ENCODE assay signal across 8 mouse cellular contexts in the genomic region with DNA sequence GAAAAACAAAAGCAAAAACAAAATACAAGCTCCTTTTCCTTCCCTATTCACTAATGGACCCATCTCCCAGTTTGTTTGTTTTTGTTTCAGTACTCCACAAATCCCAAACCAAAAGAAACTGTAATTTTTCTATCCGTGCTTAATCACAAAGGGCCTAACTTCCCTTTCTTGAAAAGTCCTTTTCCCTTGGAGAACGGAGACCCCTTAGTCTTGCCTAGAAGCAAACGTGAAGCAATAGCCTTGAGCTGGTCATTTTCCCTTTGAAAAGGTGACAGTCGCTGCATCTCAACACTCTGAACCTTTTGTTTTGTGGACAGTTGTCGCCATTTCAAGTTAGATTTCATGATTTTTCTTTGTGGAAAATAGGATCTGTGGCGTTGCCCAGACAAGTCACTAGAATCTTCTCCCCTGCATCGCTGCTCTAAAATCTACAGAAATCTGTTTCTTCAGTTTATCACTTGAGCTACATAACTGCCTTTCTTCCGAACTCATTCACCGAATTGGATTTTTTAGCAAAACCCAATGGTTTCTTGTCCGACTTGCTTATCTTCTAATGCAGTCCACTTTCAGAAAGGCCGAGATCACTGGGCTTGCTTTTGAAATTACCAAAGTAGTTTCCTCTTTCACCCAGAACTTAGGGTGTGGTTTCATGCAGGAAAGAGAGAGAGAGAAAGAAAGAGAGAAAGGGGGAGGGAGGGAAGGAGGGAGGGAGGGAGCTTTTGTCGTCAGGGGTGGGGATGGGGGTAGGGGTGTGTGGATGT. TPM values are rescaled to one million over a fixed set of nuclear protein-coding genes. Genes with fewer than 3 reads are reported as not detected.
A peak's percentile ranks its signal among the peaks of the same experiment; 100 is the strongest.
DNase-seq lines count a peak whose midpoint lies in the region; ATAC-seq lines count a peak whose summit lies in the region.

No protein-coding gene starts in this region.

- H3K4me3 ChIP-seq in heart, embryonic 16.5 days (ENCODE audit: low read length), result peak overlapping the region; percentile 90
- H3K4me3 ChIP-seq in hindbrain, embryonic 12.5 days, result peak overlapping the region; percentile 86
- peak overlapping the region; percentile 97 for H3K4me3 ChIP-seq in midbrain, embryonic 10.5 days

- H3K4me2 ChIP-seq in heart, embryonic 16.5 days (ENCODE audit: low read depth, low read length), result peak overlapping the region; percentile 79
- H3K4me2 ChIP-seq in hindbrain, embryonic 12.5 days (replicated peaks), result peak overlapping the region; percentile 69

- H3K9ac ChIP-seq in heart, embryonic 16.5 days (ENCODE audit: low read length), result peak overlapping the region; percentile 90
- H3K9ac ChIP-seq in hindbrain, embryonic 12.5 days, result peak overlapping the region; percentile 89

- peaks cover 17% of the 10 kb centered on the region for H3K4me1 ChIP-seq in heart, embryonic 16.5 days (ENCODE audit: control insufficient read depth, insufficient read depth, low read length)
- H3K4me1 ChIP-seq in hindbrain, embryonic 12.5 days, result peaks cover 14% of the 10 kb centered on the region
- H3K4me1 ChIP-seq in midbrain, embryonic 10.5 days, result peaks cover 47% of the 10 kb centered on the region

- DNase-seq in heart, adult 9 months (ENCODE audit: low spot score in 2 of 2), result no peak
- DNase-seq in ZHBTc4 (ENCODE audit: low read depth, low spot score), result peak; percentile 15
- DNase-seq in midbrain, embryonic 10.5 days (ENCODE audit: low spot score), result peak; percentile 27
- no peak for DNase-seq in frontal cortex, adult 2 months (ENCODE audit: extremely low spot score in 1 of 2, low spot score in 1 of 2)
- no peak for DNase-seq in cerebellum, adult 9-10 months
- no peak for DNase-seq in kidney, adult 18-20 months

- peak overlapping the region; percentile 99 for H3K27ac ChIP-seq in heart, embryonic 16.5 days (ENCODE audit: low read length)
- peak overlapping the region; percentile 93 for H3K27ac ChIP-seq in hindbrain, embryonic 12.5 days
- H3K27ac ChIP-seq in midbrain, embryonic 10.5 days (replicated peaks), result peak overlapping the region; percentile 97

- ATAC-seq in heart, embryonic 16.5 days (replicated peaks; ENCODE audit: extremely low read depth, insufficient read depth, low FRiP score), result peak; percentile 8; the same call in 1 of the 2 replicates
- peak; percentile 3; the same call in 1 of the 2 replicates for ATAC-seq in hindbrain, embryonic 12.5 days (ENCODE audit: low FRiP score)

- H3K9me3 ChIP-seq in heart, embryonic 16.5 days (replicated peaks; ENCODE audit: control insufficient read depth, low read length), result no peaks in the 10 kb centered on the region
- no peaks in the 10 kb centered on the region for H3K9me3 ChIP-seq in hindbrain, embryonic 12.5 days (replicated peaks)
- no peaks in the 10 kb centered on the region for H3K9me3 ChIP-seq in midbrain, embryonic 10.5 days (replicated peaks)

- peaks cover 10% of the 10 kb centered on the region for H3K36me3 ChIP-seq in heart, embryonic 16.5 days (ENCODE audit: control insufficient read depth, insufficient read depth)
- peaks cover 6% of the 10 kb centered on the region; the same call in 1 of the 2 replicates for H3K36me3 ChIP-seq in hindbrain, embryonic 12.5 days
- H3K36me3 ChIP-seq in midbrain, embryonic 10.5 days, result peaks cover 21% of the 10 kb centered on the region

- 11% methylated on average over 12 of the region's 12 CpGs for WGBS in heart, embryonic 16.5 days
- WGBS in hindbrain, embryonic 12.5 days, result 4% methylated on average over 12 of the region's 12 CpGs
- 3% methylated on average over 12 of the region's 12 CpGs for WGBS in midbrain, embryonic 10.5 days

- no peaks in the 10 kb centered on the region for H3K27me3 ChIP-seq in heart, embryonic 16.5 days (ENCODE audit: control insufficient read depth, insufficient read depth, low read length)
- no peaks in the 10 kb centered on the region for H3K27me3 ChIP-seq in hindbrain, embryonic 12.5 days
- H3K27me3 ChIP-seq in midbrain, embryonic 10.5 days (ENCODE audit: low read depth, poor library complexity, severe bottlenecking), result no peaks in the 10 kb centered on the region

RNA-seq across cellular contexts. Expression of gene Vim, which starts 0.9 kb away (rescaled TPM):
- 820 and 887 TPM in 2 replicates for polyA plus RNA-seq in heart, embryonic 16.5 days (2015; fragmentation: Nextera tagmentation; extraction: Ambion mirVana)
- 1,011 and 1,056 TPM in 2 replicates for polyA plus RNA-seq in hindbrain, embryonic 12.5 days (2016; fragmentation: Nextera tagmentation; extraction: Ambion mirVana)
- polyA plus RNA-seq in midbrain, embryonic 10.5 days (2016; fragmentation: Nextera tagmentation; extraction: Ambion mirVana), result 1,116 and 1,227 TPM in 2 replicates
- 125 and 135 TPM in 2 replicates for polyA plus RNA-seq in frontal cortex, adult 2 months (2012; rRNA removed)

RNA-seq across cellular contexts. Expression of gene Trdmt1, which starts 28.4 kb away (rescaled TPM):
- polyA plus RNA-seq in heart, embryonic 16.5 days (2015; fragmentation: Nextera tagmentation; extraction: Ambion mirVana), result 10.4 and 11.2 TPM in 2 replicates
- polyA plus RNA-seq in hindbrain, embryonic 12.5 days (2016; fragmentation: Nextera tagmentation; extraction: Ambion mirVana), result 6.4 and 7.9 TPM in 2 replicates
- polyA plus RNA-seq in midbrain, embryonic 10.5 days (2016; fragmentation: Nextera tagmentation; extraction: Ambion mirVana), result 9.3 and 9.5 TPM in 2 replicates
- polyA plus RNA-seq in frontal cortex, adult 2 months (2012; rRNA removed), result 5.7 and 7.7 TPM in 2 replicates

Comparison
In these comparisons a context has a peak if more than half of its experiments do, and no peak if none do; other contexts are left out.
1. DNase-seq: peak in ZHBTc4 (single experiment) and midbrain, embryonic 10.5 days (single experiment); none in heart, adult 9 months (0 of 2), frontal cortex, adult 2 months (0 of 2), cerebellum, adult 9-10 months (single experiment) and kidney, adult 18-20 months (single experiment).
2. Peak in every context shown above with its lines, with median percentiles within 50 percentile points of each other: H3K27ac ChIP-seq and H3K4me3 ChIP-seq.